Mouse (Mus musculus) layer of hippocampus, adult 18-20 months (tissue): ENCODE measurements at regions not wholly inside any gene's neighbourhood (a gene's known extent, or its start where the extent isn't known, plus 50 kb on each side); places are given as distances from the start of the nearest gene placed in this dataset.
A peak's percentile ranks its signal among the peaks of the same experiment; 100 is the strongest.

Experiments
- DNase-seq, 2 experiments: peaks; one replicate each; pipeline ENCODE4 v3.0.0; 2022; ENCODE audit warnings: low spot score in 2 of 2

- DNase-seq = no peak
These were observed 128.9 kb downstream of the Cd83 start for GRCm38 (mm10) chr13:43913476-43913875.

GRCm38 (mm10) chr13:43919781-43920420 is 135.3 kb downstream of the Cd83 start:
- no peak for DNase-seq

- DNase-seq = no peak
These were observed 145.8 kb downstream of the Cd83 start for GRCm38 (mm10) chr13:43930081-43930981.

GRCm38 (mm10) chr13:43932946-43933345 is 148.4 kb downstream of the Cd83 start:
- no peak for DNase-seq

GRCm38 (mm10) chr13:43935284-43935683 is 150.7 kb downstream of the Cd83 start:
- DNase-seq = no peak

GRCm38 (mm10) chr13:43936504-43936903 is 151.9 kb downstream of the Cd83 start:
- DNase-seq = no peak

GRCm38 (mm10) chr13:43938611-43939010 is 154.0 kb downstream of the Cd83 start:
- DNase-seq = no peak

GRCm38 (mm10) chr13:43939375-43939774 is 154.8 kb downstream of the Cd83 start:
- peak; percentile 5 to 42 for DNase-seq

GRCm38 (mm10) chr13:43941731-43942130 is 157.2 kb downstream of the Cd83 start:
- DNase-seq = no peak

- no peak for DNase-seq
These were observed 164.0 kb downstream of the Cd83 start for GRCm38 (mm10) chr13:43948606-43949005.

GRCm38 (mm10) chr13:43949740-43950643 is 165.4 kb downstream of the Cd83 start:
- no peak for DNase-seq

- DNase-seq = no peak
These were observed 167.9 kb downstream of the Cd83 start for GRCm38 (mm10) chr13:43952491-43952890.

- DNase-seq = no peak
These were observed 168.5 kb downstream of the Cd83 start for GRCm38 (mm10) chr13:43952972-43953592.

GRCm38 (mm10) chr13:43954714-43955393 is 170.3 kb downstream of the Cd83 start:
- DNase-seq = no peak

GRCm38 (mm10) chr13:43957046-43957445 is 172.5 kb downstream of the Cd83 start:
- no peak for DNase-seq

- no peak for DNase-seq
These were observed 174.6 kb downstream of the Cd83 start for GRCm38 (mm10) chr13:43959121-43959572.

GRCm38 (mm10) chr13:43961047-43961690 is 176.6 kb downstream of the Cd83 start:
- DNase-seq = no peak

GRCm38 (mm10) chr13:43961987-43962386 is 177.4 kb downstream of the Cd83 start:
- no peak for DNase-seq

- DNase-seq = no peak
These were observed 178.7 kb downstream of the Cd83 start for GRCm38 (mm10) chr13:43963321-43963720.
